Mouse (Mus musculus) colon, adult 2 months (tissue): ENCODE results near the gene Zfp607a. TPM values are rescaled to one million over a fixed set of nuclear protein-coding genes. Genes with fewer than 3 reads are reported as not detected.

Source experiments
- polyA plus RNA-seq: library from polyadenylated mRNA; depleted of rRNA; stranded (reverse); fragments of >200 nt; gene quantifications from 2 replicates; pipeline ENCODE4 v1.2.3, GENCODE M21; 2012; rRNA removed

Zfp607a gene
- 0.20 and 0.43 TPM in 2 replicates for polyA plus RNA-seq

GRCm38 (mm10) chr7:27857227-27857626 is at the start of gene Zfp607a:
Zfp607a (plus strand) TSS chr7:27857527.

GRCm38 (mm10) chr7:27838323-27839249 is 18.7 kb upstream of the Zfp607a start, which contains the start of gene Zfp59:
Zfp59 (plus strand) TSS chr7:27838607.

GRCm38 (mm10) chr7:27928818-27929695 is 71.7 kb downstream of the Zfp607a start, which contains the start of gene Zfp974:
Zfp974 (minus strand) TSS chr7:27929460.

Other genes with a start within 250 kb of the Zfp607a start
- 0.28 and 0.57 TPM in 2 replicates for gene Ttc9b, start 203.6 kb upstream of the Zfp607a start, polyA plus RNA-seq
- 34.9 and 35.9 TPM in 2 replicates for gene Map3k10, start 182.9 kb upstream of the Zfp607a start, polyA plus RNA-seq
- gene Zfp607b, start 168.2 kb upstream of the Zfp607a start, polyA plus RNA-seq: 0.08 and 0.20 TPM in 2 replicates
- 0.73 and 1.0 TPM in 2 replicates for gene Zfp60, start 126.1 kb upstream of the Zfp607a start, polyA plus RNA-seq
- gene Zfp626, start 50.3 kb upstream of the Zfp607a start, polyA plus RNA-seq: 0.21 and 0.61 TPM in 2 replicates
- 0.39 and 0.42 TPM in 2 replicates for gene Zfp59, start 18.9 kb upstream of the Zfp607a start, polyA plus RNA-seq
- gene Zfp974, start 71.9 kb downstream of the Zfp607a start, polyA plus RNA-seq: 0.73 and 1.2 TPM in 2 replicates
- 0.44 and 0.61 TPM in 2 replicates for gene Zfp780b, start 121.6 kb downstream of the Zfp607a start, polyA plus RNA-seq
- gene Zfp850, start 156.6 kb downstream of the Zfp607a start, polyA plus RNA-seq: 0.12 and 0.15 TPM in 2 replicates
- gene Psmc4, start 192.6 kb downstream of the Zfp607a start, polyA plus RNA-seq: 82.0 and 91.9 TPM in 2 replicates
- gene Fcgbp, start 213.7 kb downstream of the Zfp607a start, polyA plus RNA-seq: 3,234 and 3,450 TPM in 2 replicates